Mouse (Mus musculus) frontal cortex, postnatal 36 days (tissue): Measurements from ENCODE around the gene Rerg.

Experiments used
- DNase-seq, 2 experiments: peaks; one replicate each; pipeline ENCODE4 v3.0.0; 2022; ENCODE audit warnings: low spot score in 2 of 2

Gene Rerg

GRCm38 (mm10) chr6:137011187-137011586, 159.1 kb downstream of the Rerg start:
- DNase-seq = no peak
